Mouse (Mus musculus) C2C12 (cell line): ENCODE results near the gene 4933406M09Rik.

Source experiments
- CEBPB ChIP-seq: IDR thresholded peaks from one replicate; pipeline ENCODE4 v1.6.1; 2011; ENCODE audit warnings: low read depth, mild to moderate bottlenecking, control low read depth, moderate library complexity
- CTCF ChIP-seq: IDR thresholded peaks from one replicate; pipeline ENCODE4 v1.5.1; 2011; ENCODE audit not compliant: control insufficient read depth, insufficient read depth, insufficient read length
- MAX ChIP-seq: IDR thresholded peaks from one replicate; pipeline ENCODE4 v1.6.1; 2011; ENCODE audit warnings: mild to moderate bottlenecking, control low read depth
- MYOD1 ChIP-seq: IDR thresholded peaks from one replicate; pipeline ENCODE4 v1.6.1; 2011; ENCODE audit warnings: low read depth; ENCODE audit not compliant: control insufficient read depth, insufficient read length

DNA sequence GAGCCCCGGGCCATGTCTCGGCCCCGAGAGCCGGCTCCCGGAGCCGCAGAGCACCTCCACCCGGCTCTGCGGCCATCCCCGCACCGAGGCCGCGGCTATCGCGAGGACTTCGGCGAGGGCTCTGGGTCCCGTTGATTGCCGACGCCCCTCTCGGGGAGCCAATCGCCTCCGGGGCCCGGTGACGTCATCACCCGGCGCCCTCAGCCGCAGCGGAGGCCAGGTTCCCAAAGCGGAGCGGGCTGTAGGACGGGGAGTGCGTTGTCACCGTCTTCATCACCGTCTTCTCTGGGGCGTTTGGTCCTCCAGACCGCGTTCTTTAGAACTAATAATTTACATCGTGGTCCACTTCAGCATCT lies 23.9 kb upstream of the 4933406M09Rik start, which contains the start of gene Tmem183a:
- TF ChIP-seq CTCF (no peak), MAX (no peak), MYOD1 (no peak), CEBPB (no peak)
